Mouse (Mus musculus) induced T-regulatory cell, adult 2 months (primary cell): ENCODE measurements around the gene Dydc1.
"Not testable (repeated sequence)": the region's sequence is repeated elsewhere in the genome, so short reads cannot be mapped to it uniquely, and the experiment has no call there.

ENCODE experiments used
- DNase-seq: peaks from one replicate; pipeline ENCODE4 v3.0.0-alpha.2; 2012; ENCODE audit warnings: low read depth

The Dydc1 gene

DNA sequence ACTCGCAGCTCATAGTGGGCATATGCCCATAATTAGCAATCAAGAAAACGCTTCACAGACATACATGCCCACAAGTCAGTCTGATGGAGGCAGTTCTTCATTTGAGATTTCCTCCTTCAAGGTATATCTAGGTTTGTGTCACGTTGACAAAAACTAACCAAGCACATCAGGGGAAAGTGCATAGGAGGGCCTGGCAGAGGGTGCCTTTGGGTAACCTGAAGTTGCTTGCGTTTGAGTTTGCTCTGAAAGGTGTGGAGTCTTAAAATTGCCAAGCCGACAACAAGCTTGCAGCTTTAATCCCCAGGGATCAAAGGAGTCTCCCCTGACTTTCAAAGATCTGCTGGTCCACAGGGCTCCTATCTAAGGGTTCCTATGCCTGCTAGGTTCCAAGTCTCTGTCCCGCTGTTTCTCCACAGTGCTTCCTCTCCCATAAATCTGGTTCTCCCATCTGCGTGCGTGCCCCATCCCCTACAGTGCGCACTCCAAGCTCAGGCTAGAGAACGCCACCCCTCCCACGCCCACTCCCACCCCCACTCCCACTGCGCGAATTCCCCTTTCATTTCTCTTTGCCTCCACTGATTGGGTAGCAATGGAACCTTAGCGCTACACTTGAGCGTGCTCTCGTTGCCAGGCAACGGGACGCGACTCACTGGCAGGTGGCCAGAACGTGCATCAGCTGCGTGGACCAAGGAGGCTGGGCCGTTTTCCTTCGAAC, at the start of gene Dydc1:
Gene Dydc1, plus strand, starts transcription at position 683 of the 715 bp plus-strand sequence.
- DNase-seq = peak; percentile 7

DNA sequence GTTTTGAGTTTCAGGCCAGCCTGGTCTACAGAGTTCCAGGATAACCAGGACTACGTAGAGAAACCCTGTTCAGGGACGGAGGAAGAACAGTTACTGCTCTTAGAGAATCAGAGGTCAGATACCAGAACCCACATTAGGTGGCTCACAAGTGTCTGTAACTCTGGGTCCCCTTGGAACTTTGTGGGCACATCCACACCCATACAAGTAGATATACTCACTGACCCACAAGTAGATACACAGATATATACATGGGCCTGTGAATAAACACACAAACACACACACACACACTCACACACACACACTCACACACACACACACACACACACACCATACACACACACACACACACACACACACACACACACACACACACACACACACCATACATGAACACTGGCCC, 47.6 kb upstream of the Dydc1 start:
- no peak for DNase-seq

DNA sequence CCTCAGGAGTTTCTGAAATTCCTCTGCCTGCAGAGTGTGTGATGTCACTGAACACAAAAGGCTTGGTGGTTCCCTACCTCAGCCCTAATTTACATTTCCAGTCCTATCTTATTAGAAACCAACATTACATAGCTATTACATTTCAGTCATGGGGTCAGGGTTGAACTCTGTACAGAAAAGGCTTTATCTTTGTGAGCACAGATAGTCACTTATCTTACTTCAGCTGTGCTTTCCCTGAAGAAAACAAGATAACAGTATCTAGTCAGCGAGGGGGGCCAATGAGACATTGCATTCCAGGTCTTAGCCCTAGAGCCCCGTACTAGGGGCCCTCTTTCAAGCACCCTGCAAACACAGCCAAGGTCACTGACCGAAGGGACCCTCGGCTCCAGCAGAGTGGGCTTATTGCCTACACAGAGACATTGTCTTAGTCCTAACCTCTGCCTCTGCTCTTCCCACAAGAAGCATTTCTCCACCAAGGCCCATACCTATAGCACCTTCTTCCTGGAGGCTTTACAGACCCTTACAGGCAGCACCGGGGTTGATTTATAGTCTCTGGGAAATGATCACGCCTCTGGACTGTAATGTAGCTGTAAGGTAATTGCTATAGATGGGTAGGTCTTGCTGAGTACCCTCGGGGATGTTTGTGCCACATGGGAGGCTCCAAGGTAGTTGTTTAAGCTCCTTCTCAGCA, 47.0 kb upstream of the Dydc1 start:
- DNase-seq = no peak

GRCm38 (mm10) chr14:41029303-41029702, 43.4 kb upstream of the Dydc1 start:
- no peak for DNase-seq

- DNase-seq = no peak
These were observed 41.7 kb upstream of the Dydc1 start for GRCm38 (mm10) chr14:41030989-41031513.

- DNase-seq = peak; percentile 89
These were observed 39.3 kb upstream of the Dydc1 start for GRCm38 (mm10) chr14:41033135-41034110.

GRCm38 (mm10) chr14:41035146-41035798, 37.4 kb upstream of the Dydc1 start:
- DNase-seq = peak; percentile 80

DNA sequence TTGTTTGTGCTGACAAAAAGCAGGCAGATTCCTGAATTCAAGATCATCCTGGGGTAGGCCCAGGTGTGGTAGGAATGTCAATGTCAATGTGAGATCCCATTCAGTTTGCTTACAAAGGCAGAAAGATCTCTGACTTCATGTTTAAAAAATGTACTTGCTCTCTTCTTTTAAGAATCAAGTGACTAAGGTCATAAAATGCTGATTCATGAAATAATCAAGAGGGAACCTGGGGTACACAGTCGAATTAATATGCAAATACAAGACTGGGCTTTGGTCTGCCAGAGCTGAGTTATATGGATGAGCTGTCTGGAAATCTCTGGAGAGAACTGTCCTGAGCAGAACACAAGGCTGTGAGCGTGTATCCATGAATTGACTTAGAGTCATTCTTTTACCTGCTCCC, 25.3 kb upstream of the Dydc1 start:
- DNase-seq = no peak

DNA sequence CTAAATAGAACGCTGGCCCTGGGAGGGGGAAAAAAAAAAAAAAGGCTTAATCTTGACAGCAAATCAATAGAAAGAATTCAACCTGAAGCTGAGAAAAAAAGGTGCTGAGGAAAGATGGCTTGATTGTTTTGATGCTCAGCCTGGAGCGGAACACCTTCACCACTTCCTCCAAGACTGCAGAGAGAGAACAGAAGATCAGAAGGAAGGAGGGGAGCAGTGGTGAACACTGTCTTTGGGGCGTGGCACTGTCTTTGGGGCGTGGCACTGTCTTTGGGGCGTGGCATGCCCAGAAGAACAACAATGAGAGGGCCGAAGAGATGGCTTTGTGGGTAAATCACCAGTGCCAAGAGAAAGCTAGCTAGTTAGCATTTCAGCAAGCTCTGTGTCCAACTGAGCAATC, 22.2 kb upstream of the Dydc1 start:
- peak; percentile 33 for DNase-seq

DNA sequence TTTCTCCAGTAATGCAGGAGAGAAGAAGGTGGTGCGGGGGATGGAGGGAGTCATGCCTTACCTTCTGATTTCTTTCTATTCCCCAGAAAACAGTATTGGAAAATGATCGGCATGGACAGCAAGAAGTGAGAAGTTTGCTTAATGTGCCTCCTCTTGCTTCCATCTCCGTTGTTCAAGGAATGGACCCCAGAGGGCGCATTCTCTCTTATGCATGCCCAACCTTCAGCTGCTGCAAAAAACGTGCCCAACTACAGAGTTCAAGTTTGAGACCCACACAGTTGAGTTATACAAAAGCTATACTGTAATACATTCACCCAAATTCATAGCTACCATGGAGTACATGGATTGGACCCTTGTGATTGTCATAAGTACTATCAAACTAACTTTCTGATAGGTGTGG, 20.2 kb upstream of the Dydc1 start:
- DNase-seq = peak; percentile 12

DNA sequence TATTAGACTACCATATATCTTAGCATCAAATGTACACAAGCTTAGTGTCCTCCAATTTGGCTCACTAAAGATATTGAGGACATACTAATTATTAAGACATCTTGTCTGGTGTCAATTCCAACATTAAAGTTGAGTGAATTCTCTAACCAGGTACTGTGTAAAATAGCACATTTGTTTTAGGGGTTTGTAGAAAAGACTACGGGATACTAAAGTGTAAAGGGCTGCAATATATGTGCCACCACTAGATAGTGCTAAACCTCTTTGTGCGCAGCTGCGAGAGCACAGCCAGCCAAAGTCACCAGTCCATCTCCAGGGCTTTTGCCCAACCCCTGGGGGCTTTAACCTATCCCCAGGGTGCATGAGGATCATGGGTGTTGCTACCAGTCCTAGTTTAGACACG, 19.5 kb upstream of the Dydc1 start:
- not testable (repeated sequence) for DNase-seq

GRCm38 (mm10) chr14:41065168-41065567, 7.5 kb upstream of the Dydc1 start:
- DNase-seq = no peak

- DNase-seq = no peak
These were observed 6.3 kb upstream of the Dydc1 start for GRCm38 (mm10) chr14:41066416-41066815.

DNA sequence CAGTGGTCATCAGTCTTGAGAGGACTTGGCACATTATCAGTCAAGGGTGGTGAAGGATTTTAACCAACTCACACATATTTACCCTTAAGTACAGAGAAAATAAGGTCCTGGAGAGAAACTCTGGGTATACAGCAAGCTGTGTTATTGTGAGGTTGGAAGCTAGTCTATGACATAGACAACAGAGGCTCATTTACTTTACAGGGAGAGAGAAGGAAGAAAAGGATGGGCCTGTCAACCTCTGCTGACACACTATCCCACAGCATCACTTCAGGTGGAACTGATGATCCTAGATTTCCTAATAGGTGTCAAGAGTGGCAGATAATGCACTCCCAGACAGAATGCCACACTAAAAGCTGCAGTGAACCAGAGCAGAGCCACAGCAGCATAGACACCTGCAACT, 3.6 kb upstream of the Dydc1 start, which contains the start of gene Dydc2:
Gene Dydc2, minus strand, starts transcription at position 101 of the 400 bp plus-strand sequence.
- no peak for DNase-seq

- DNase-seq = no peak
These were observed 2.4 kb upstream of the Dydc1 start for GRCm38 (mm10) chr14:41070343-41070742.

DNA sequence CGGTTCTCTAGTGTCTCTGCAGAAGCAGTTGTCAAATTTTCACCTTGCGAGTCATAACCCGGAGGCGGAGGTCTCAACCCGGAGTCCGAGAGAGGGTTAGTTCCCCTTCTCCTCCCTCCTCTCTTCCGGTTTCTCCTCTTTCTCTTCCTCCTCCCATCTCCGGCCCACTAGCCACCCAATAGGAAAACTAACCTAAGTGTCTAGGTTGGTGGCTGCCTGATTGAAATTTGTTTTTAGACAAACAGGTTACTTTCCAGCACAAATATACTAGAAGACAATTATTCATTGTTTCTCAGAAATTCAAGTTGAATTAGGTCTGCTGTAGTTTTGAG, 199 bp downstream of the Dydc1 start:
- DNase-seq = no peak

- no peak for DNase-seq
These were observed 9.7 kb downstream of the Dydc1 start for GRCm38 (mm10) chr14:41082408-41082807.

GRCm38 (mm10) chr14:41087509-41087908, 14.8 kb downstream of the Dydc1 start:
- peak; percentile 22 for DNase-seq

DNA sequence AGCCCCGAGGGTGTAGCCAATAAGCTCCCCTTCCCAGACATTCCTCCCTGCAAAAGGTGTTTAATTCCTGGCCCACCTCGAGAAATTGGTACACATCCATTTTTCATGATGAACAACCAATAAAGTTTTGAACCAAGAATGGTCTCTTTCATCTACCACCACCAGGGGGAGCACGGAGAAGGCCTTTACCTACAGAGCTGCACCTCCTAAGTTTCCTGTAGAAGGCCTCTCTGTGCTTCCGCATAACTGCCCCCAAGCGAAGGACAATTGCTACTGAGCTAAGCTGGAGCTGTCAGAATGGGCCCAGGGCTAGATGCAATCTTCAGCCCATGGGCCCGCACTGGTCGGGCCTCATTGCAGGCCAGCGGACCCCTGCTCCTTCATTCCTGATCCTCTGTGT, 18.1 kb downstream of the Dydc1 start:
- peak; percentile 17 for DNase-seq

DNA sequence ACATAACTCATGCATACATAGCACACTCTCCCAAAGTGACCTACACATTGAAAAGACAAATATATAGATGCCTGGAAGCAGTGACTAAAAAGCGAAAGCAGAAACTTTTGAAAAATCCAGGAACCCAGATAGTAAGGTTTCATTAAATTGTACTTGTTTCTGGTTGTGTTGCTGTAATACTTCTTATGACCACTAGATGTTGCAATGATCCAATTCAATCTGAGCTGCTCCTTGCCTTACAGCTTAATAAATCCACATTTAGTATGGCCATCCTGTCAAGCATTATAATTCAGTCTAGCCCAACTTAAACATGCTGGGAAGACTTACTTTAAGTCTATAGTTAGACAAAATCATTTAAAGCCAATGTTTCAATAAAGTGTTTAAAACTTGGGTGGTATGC, 21.4 kb downstream of the Dydc1 start:
- peak; percentile 4 for DNase-seq

- DNase-seq = no peak
These were observed 23.7 kb downstream of the Dydc1 start for GRCm38 (mm10) chr14:41096296-41096860.
